Mouse (Mus musculus) embryonic facial prominence, embryonic 12.5 days (tissue): ENCODE measurements around the gene Msl2. TPM values are rescaled to one million over a fixed set of nuclear protein-coding genes. Genes with fewer than 3 reads are reported as not detected.

Experiments
- ATAC-seq: fragments of 200-750 bp; cut with Nextera tagmentation; 2 replicates; pipeline ENCODE4 v1.8.0; 2017; ENCODE audit not compliant: insufficient number of reproducible peaks, insufficient read depth, low FRiP score, low TSS enrichment
- H3K27ac ChIP-seq: fragments of 300-500 bp; sonication (generic); 2 replicates; pipeline ENCODE4 v1.5.1; 2016; ENCODE audit warnings: mild to moderate bottlenecking
- H3K27me3 ChIP-seq: fragments of 300-500 bp; sonication (generic); 2 replicates; pipeline ENCODE4 v1.6.1; 2016; ENCODE audit warnings: mild to moderate bottlenecking, moderate library complexity
- H3K36me3 ChIP-seq: fragments of 300-500 bp; sonication (generic); 2 replicates; pipeline ENCODE4 v1.6.1; 2016; ENCODE audit warnings: mild to moderate bottlenecking
- H3K4me1 ChIP-seq: fragments of 300-500 bp; sonication (generic); 2 replicates; pipeline ENCODE4 v1.6.1; 2016
- H3K4me2 ChIP-seq: fragments of 300-500 bp; sonication (generic); replicated peaks from 2 replicates; pipeline ENCODE4 v1.6.1; 2016; ENCODE audit warnings: mild to moderate bottlenecking, moderate library complexity
- H3K4me3 ChIP-seq: fragments of 300-500 bp; sonication (generic); 2 replicates; pipeline ENCODE4 v1.5.1; 2016; ENCODE audit warnings: mild to moderate bottlenecking
- H3K9ac ChIP-seq: fragments of 300-500 bp; sonication (generic); 2 replicates; pipeline ENCODE4 v1.6.1; 2016; ENCODE audit warnings: mild to moderate bottlenecking, moderate library complexity
- H3K9me3 ChIP-seq: fragments of 300-500 bp; sonication (generic); 2 replicates; pipeline ENCODE4 v1.6.1; 2016; ENCODE audit warnings: mild to moderate bottlenecking, moderate library complexity
- WGBS: fragments of 180-500 bp; shearing (Covaris S2); methylation state at CpG from one replicate; pipeline ENCODE4 v1.1.7; 2016; 5-methylcytosine and 5-hydroxymethylcytosine counted together
- polyA plus RNA-seq: library from polyadenylated mRNA; unstranded; fragments of >200 nt; fragmentation: Nextera tagmentation; extraction: Ambion mirVana; gene quantifications from 2 replicates; pipeline ENCODE4 v1.2.1, GENCODE M21; 2016

The Msl2 gene
- polyA plus RNA-seq, 1 experiment from 2014 or later, result 10.4 TPM

DNA sequence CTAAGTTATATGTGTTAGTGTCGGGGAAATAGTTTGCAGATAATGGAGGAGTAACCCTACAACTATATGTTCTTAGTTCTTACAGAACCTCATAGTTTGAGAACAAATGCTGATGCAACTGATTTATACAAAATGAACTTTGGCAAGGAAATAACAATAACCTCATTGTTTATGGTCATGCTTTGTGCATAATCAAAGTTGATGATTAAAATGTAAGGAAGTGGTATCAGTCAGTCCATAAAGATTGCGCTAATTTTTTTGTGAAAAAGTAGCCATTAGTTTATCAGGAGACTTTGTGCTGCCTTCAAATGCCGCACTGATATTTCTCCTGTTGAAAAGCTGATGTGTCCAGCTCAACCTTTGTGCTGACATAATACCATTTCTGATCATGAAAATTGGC, 28.4 kb downstream of the Msl2 start:
- no peak overlapping the region for H3K4me3 ChIP-seq
- 96% methylated on average over 3 of the region's 3 CpGs for WGBS
- no peak overlapping the region for H3K4me2 ChIP-seq
- H3K27me3 ChIP-seq, result no peaks in the 10 kb centered on the region
- H3K9ac ChIP-seq, result no peak overlapping the region
- H3K36me3 ChIP-seq, result peaks cover 25% of the 10 kb centered on the region
- no peak overlapping the region for H3K27ac ChIP-seq
- H3K9me3 ChIP-seq, result no peaks in the 10 kb centered on the region
- no peak for ATAC-seq
- no peaks in the 10 kb centered on the region for H3K4me1 ChIP-seq

DNA sequence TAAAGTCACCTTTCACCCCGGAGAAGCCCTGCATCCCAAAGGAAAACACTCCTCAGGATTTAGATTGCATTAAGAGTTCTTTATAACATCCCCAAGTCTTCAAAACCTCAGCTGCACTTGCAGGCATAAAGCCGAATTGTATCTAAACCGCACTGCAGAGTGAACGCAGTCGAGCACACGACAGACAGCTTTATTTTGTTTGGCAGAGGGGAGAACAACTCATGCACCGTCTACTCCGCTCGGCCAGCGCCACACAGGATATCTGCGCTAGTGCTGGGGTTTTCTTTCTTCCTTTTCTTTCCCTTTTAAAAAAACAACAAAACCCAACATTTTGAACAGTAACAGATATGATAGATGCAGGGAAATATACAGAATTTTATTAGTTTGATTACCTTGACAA, 31.0 kb downstream of the Msl2 start:
- WGBS, result 86% methylated on average over 11 of the region's 11 CpGs
- Histone ChIP-seq H3K9me3 (no peaks in the 10 kb centered on the region), H3K4me1 (no peaks in the 10 kb centered on the region), H3K27me3 (no peaks in the 10 kb centered on the region), H3K27ac (no peak overlapping the region), H3K4me3 (no peak overlapping the region), H3K4me2 (no peak overlapping the region), H3K9ac (no peak overlapping the region), H3K36me3 (peaks cover 24% of the 10 kb centered on the region)
- no peak for ATAC-seq

DNA sequence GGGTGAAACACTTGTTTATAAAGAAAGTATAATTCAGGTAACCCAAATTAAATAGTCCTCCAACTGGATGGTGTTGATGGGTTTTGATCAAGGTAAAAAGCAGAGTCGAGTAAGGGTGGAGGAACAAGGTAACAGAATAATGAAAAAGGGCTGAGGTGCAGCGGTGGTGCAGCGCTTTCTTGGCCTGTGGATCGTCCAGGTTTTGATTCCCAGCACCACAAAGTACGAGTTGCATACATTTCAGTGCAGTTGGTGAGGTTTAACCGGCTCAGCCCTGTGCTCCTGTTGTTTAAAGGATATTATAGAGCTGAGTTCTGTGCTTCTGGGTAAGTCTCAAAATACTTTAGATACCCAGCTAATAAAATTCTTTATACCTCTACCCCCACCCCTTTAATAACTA, 31.8 kb downstream of the Msl2 start:
- peaks cover 21% of the 10 kb centered on the region for H3K36me3 ChIP-seq
- no peak overlapping the region for H3K4me3 ChIP-seq
- ATAC-seq, result no peak
- no peak overlapping the region for H3K27ac ChIP-seq
- no peak overlapping the region for H3K4me2 ChIP-seq
- H3K9ac ChIP-seq, result no peak overlapping the region
- no peaks in the 10 kb centered on the region for H3K9me3 ChIP-seq
- no peaks in the 10 kb centered on the region for H3K27me3 ChIP-seq
- H3K4me1 ChIP-seq, result no peaks in the 10 kb centered on the region
- 95% methylated on average over 6 of the region's 6 CpGs for WGBS

DNA sequence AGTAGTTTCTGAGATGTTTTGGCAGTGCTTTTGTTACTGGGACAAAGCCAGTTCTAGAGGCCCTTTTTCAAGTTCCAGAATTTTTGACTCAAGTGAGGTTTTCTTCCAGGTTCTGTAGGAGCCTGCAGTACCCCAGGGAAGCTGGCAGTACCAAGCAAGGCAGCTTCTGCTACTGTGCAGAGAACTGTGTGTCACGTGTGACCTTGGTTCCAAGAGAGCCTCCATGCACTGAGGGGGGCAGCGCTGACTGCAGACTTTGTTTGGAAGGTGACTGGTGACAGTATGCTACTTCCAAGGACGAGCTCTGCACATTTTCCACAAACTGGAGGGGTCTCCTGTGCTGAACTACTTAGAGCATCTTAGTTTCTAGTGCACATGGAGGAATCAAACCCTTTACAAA, 33.5 kb downstream of the Msl2 start:
- H3K9me3 ChIP-seq, result no peaks in the 10 kb centered on the region
- H3K4me3 ChIP-seq, result no peak overlapping the region
- no peak for ATAC-seq
- H3K27me3 ChIP-seq, result no peaks in the 10 kb centered on the region
- peaks cover 11% of the 10 kb centered on the region for H3K36me3 ChIP-seq
- H3K9ac ChIP-seq, result no peak overlapping the region
- no peak overlapping the region for H3K27ac ChIP-seq
- 75% methylated on average over 3 of the region's 3 CpGs for WGBS
- no peaks in the 10 kb centered on the region for H3K4me1 ChIP-seq
- H3K4me2 ChIP-seq, result no peak overlapping the region

DNA sequence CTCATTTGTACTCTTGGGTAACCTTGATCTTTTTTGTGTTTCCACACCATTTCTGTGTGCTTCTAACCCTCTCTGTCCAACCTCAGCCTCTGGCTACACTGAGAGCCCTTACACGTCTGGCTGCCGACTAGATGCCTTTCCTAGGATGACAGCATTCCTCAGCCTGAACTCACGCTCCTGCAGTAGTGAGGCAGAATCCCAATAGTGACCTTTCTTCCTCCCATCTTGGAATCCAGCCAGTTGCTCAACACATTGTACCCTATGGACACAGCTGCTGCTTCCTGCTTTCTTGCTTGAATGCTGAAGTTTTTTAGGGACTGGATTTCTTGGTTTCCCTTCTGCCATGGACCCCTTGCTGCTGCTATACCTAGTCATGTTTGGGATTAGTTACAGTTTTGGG, 36.1 kb downstream of the Msl2 start:
- H3K27ac ChIP-seq, result no peak overlapping the region
- no peak overlapping the region for H3K4me3 ChIP-seq
- no peak for ATAC-seq
- no peaks in the 10 kb centered on the region for H3K9me3 ChIP-seq
- no peaks in the 10 kb centered on the region for H3K27me3 ChIP-seq
- H3K36me3 ChIP-seq, result peaks cover 11% of the 10 kb centered on the region
- 36% methylated on average over 3 of the region's 3 CpGs for WGBS
- H3K9ac ChIP-seq, result no peak overlapping the region
- no peaks in the 10 kb centered on the region for H3K4me1 ChIP-seq
- H3K4me2 ChIP-seq, result no peak overlapping the region

DNA sequence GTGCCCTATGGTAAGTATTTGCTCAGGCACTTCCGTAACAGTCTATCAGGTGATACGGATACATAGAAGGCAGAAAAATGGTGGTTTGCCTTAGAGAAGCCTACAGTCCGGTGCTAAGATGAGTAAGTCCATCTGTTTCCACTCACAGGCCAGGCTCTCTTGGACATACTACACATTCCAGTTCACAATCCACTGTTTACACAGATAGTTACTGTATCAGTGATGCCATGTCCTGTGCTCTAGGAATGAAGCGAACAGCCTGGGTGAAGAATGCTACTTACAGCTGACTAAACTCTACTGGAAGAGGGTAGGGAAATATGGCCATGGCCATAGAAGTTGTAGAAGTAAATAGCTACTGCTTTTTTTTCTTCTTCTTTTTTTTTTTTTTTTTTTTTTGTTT, 39.4 kb downstream of the Msl2 start:
- WGBS, result 76% methylated on average over 4 of the region's 4 CpGs
- Histone ChIP-seq H3K36me3 (peaks cover 9% of the 10 kb centered on the region; the same call in 1 of the 2 replicates), H3K9me3 (no peaks in the 10 kb centered on the region), H3K4me1 (no peaks in the 10 kb centered on the region), H3K27me3 (no peaks in the 10 kb centered on the region), H3K4me2 (no peak overlapping the region), H3K27ac (no peak overlapping the region), H3K4me3 (no peak overlapping the region), H3K9ac (no peak overlapping the region)
- no peak for ATAC-seq

DNA sequence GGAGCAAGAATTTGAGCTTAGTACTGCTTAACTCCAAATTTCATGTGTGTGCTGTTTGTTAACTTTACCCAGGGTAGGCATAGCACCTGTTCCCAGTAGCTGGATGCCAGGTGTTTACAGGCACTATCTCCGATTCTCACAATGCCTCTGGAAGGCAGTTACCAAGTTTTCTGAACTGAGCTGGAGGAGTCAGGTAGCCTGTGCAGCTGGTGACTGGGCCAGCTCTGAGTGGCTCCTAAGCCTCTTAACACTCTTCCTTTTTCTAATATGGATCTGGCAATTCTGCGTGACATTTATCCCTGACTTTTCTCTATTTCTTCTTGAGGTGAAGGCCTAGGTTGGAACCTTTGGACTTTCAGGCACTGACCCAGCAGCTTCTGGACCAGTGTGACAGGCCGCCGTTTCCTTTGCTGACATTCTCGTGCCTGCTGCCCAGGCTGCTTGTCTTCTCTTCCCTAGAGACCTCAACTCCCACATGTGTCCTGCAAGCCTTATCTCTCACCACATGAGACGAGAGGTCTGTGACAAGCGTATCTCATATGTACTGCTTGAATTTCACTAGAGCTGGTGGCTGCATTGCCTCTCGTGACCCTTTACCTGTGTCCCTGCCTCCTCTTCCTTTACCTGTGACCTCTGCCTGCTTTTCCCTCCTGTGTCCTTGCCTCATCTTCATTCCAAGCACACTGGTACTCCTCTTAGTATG, 40.4 kb downstream of the Msl2 start:
- no peak overlapping the region for H3K4me2 ChIP-seq
- 83% methylated on average over 8 of the region's 8 CpGs for WGBS
- H3K36me3 ChIP-seq, result peaks cover 9% of the 10 kb centered on the region; the same call in 1 of the 2 replicates
- H3K4me3 ChIP-seq, result no peak overlapping the region
- no peak overlapping the region for H3K9ac ChIP-seq
- no peaks in the 10 kb centered on the region for H3K9me3 ChIP-seq
- ATAC-seq, result no peak
- no peaks in the 10 kb centered on the region for H3K4me1 ChIP-seq
- no peaks in the 10 kb centered on the region for H3K27me3 ChIP-seq
- H3K27ac ChIP-seq, result no peak overlapping the region

DNA sequence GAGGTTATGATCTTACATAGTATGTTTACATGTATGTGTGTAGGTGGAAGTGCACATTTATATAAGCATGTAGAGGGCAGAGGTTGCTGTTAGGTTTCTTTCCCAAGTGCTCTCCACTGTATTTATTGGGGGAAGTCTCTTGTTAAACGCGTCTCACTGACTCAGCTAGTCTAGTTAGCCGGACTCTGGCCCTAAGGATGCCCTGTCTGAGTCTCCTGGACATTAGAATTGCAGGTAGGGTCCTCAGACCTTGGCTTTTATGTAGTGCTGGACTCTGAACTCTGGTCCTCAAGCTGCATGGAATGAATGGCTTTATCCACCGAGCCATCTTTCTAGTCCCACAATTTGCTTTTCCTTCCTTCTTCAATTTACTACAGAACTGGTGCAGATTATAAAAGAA, 69.7 kb downstream of the Msl2 start:
- Histone ChIP-seq H3K9ac (no peak overlapping the region), H3K9me3 (no peaks in the 10 kb centered on the region), H3K4me2 (no peak overlapping the region), H3K4me3 (no peak overlapping the region), H3K27me3 (no peaks in the 10 kb centered on the region), H3K36me3 (peaks cover 34% of the 10 kb centered on the region), H3K4me1 (no peaks in the 10 kb centered on the region), H3K27ac (no peak overlapping the region)
- 92% methylated on average over 4 of the region's 4 CpGs for WGBS
- ATAC-seq, result no peak

DNA sequence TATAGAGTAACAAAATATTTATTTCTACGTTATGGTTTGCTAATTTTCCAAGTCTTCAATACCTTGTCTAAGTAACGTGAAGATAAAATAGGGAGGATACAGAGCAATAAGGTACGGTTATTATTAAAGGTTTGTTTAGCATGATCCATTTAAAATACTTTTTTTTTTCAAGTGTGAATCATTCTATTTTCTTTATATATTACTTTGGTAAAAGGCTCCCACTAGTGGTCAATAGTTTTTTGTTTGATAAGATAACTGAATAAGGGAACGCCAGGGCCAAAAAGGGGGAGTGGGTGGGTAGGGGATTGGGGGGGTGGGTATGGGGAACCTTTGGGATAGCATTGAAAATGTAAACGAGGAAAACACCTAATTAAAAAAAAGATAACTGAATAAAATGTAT, 79.0 kb downstream of the Msl2 start:
- Histone ChIP-seq H3K4me3 (no peak overlapping the region), H3K27me3 (no peaks in the 10 kb centered on the region), H3K36me3 (0 out of 2 replicates have a peak, but pooled peaks cover 11% of the 10 kb centered on the region), H3K9ac (no peak overlapping the region), H3K9me3 (no peaks in the 10 kb centered on the region), H3K4me2 (no peak overlapping the region), H3K4me1 (no peaks in the 10 kb centered on the region), H3K27ac (no peak overlapping the region)
- 75% methylated on average over 5 of the region's 5 CpGs for WGBS
- no peak for ATAC-seq

Other genes starting within 250 kb of the Msl2 start
- 20.2 and 21.0 TPM in 2 replicates for gene Pccb, start 39.2 kb upstream of the Msl2 start, polyA plus RNA-seq
- gene Ppp2r3a, start 177.7 kb downstream of the Msl2 start, polyA plus RNA-seq, result 15.8 and 16.3 TPM in 2 replicates